Mouse (Mus musculus): Measurements from ENCODE around the gene Nub1.

DNA sequence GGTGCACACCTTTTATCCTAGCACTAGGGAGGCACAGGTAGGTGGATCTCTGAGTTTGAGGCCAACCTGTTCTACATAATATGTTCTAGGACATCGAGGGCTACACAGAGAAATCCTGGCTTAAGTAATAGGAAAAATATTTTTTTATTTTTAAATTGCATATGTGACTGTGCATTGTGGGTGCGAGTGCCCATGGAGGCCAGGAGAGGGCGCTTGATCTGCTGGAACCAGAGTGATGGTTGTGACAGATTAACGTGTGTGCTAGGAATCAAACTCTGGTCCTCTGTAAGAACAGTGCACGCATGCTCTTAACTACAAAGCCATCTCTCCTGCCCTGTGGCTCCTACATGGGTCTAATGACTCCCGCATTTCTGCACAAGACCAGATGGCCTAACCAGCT is 26.3 kb downstream of the Nub1 start:
- peak; percentile 30 for TF ChIP-seq CTCF (IDR thresholded peaks at IDR 0.05; ENCODE audit: low read depth, low read length)
- TF ChIP-seq POLR2A (IDR thresholded peaks at IDR 0.05; ENCODE audit: extremely low read depth, insufficient read depth, low read length): no peak
